Mouse (Mus musculus): ENCODE results near the gene Olfr629.
"Not testable (repeated sequence)": the region's sequence is repeated elsewhere in the genome, so short reads cannot be mapped to it uniquely, and the experiment has no call there.

Gene Olfr629

GRCm38 (mm10) chr7:103744843-103745242 lies at the start of gene Olfr629:
Olfr629 (minus strand) TSS chr7:103744943.
- DNase-seq: no peak

GRCm38 (mm10) chr7:103792669-103793388 lies 48.1 kb upstream of the Olfr629 start:
- no peak for DNase-seq

DNA sequence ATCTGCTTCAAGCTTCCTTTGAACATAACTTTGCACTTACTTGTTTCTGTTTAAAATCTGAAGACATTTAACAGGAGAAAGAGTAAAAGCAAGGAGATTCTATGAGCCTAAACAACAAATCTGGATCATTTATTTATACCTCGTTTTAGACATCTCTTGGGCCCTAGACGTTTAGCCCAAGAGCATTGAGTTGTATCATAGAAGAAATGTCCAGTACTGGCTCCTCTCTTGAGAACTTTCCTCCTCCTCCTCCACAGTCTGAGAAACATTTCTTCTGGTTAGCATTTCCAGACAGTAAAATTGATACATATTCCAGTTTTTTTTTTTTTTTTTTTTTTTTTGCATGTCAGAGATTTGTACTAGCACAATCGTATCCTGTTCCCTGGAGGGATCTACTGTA lies 47.0 kb upstream of the Olfr629 start, which contains the start of gene Olfr67:
Olfr67 (minus strand) TSS at position 101 of the 400 bp plus-strand sequence.
- no peak for DNase-seq

DNA sequence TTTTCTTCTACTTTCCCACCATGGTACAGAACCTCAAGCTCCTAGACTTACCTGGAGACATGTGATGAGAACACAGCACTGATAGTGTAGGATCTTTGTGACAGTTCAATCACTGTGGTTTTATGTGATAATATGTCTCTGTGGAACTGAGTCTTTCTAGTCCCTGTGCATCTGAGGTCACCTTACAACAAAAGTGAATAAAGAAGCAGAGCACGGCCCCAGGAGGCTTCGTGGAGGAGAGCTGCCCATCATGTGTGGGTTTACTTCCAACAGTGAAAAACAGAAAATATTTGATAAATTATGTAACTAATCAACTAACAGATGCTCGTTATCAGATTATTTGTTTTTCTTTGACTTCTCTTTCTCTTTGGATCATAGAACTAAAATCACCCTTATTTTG lies 34.9 kb upstream of the Olfr629 start, which contains the start of gene Olfr68:
Olfr68 (minus strand) TSS at position 101 of the 400 bp plus-strand sequence.
- DNase-seq: no peak

GRCm38 (mm10) chr7:103777652-103778051 lies 32.9 kb upstream of the Olfr629 start:
- not testable (repeated sequence) for DNase-seq

DNA sequence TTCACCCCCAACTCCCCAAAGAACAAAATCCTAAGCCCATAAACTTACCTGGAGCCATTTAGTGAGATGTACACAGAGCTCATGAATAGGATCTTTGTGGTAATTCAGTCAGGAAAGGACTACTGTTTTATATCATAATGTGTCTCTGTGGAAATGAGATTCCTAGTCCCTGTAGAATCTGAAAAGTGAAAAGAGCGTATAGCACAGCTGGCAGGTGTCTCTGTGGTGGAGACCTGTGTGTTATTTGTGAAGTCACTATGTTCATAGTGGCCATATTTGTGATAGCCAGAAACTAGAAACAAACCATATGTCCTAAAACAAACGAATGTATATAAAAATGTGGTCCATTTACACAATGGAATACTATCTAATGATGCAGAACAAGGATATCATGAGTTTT lies 26.8 kb upstream of the Olfr629 start, which contains the start of gene Olfr69:
Olfr69 (minus strand) TSS at position 101 of the 400 bp plus-strand sequence.
- no peak for DNase-seq

DNA sequence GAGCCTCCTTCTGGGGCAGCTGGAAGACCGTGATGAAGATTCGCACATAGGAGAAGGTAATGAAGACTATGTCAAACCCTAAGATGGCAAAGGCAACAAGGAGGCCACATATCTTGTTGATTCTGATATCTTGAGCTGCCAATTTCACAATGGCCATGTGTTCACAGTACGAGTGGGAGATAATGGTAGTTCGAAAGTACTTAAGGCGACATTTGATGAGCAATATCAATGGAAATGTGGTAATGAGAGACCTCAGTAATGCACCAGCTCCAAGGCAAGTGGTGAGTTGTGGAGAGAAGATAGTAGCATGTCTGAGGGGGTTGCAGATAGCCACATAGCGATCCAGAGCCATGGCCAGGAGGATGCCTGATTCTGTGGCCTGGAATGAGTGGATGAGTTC lies 22.9 kb upstream of the Olfr629 start:
- not testable (repeated sequence) for DNase-seq

DNA sequence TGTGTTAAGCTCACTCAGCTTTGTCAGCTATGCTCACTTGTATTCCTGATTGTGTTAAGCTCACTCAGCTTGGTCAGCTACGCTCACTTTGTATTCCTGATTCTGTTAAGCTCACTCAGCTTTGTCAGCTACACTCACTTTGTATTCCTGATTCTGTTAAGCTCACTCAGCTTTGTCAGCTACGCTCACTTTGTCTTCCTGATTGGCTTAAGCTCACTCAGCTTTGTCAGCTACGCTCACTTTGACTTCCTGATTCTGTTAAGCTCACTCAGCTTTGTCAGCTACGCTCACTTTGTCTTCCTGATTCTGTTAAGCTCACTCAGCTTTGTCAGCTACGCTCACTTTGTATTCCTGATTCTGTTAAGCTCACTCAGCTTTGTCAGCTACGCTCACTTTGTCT lies 17.5 kb upstream of the Olfr629 start:
- not testable (repeated sequence) for DNase-seq

DNA sequence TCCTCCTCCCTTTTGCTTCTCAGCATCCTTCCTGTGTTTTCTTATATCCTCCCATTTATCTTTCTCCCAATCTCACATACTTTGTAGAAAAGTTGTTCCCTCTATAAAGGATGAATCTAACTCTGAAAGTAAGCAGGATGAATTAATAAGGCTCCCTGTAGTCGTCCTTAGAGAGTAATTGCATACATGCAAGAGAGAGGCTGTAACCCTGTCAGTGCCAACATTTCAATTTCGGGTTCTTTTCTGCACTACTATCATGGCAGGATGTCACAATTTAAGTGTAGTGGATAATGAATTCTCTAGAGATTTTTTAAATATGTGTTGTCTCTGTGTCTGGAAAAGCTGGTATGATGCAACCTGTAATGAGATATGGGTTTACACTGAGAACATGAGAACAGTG lies 12.5 kb upstream of the Olfr629 start, which contains the start of gene Olfr630:
Olfr630 (minus strand) TSS at position 101 of the 400 bp plus-strand sequence.
- DNase-seq: no peak

- DNase-seq: no peak
Measured at GRCm38 (mm10) chr7:103730074-103730473, 14.7 kb downstream of the Olfr629 start, which contains the start of gene Olfr628. Olfr628 (plus strand) TSS chr7:103730374.

GRCm38 (mm10) chr7:103716398-103716797 lies 28.3 kb downstream of the Olfr629 start:
- DNase-seq: not testable (repeated sequence)

GRCm38 (mm10) chr7:103714371-103714770 lies 30.4 kb downstream of the Olfr629 start, which contains the start of gene Olfr243:
Olfr243 (plus strand) TSS chr7:103714671.
- DNase-seq: no peak

- peak; percentile 24 for DNase-seq
Measured at GRCm38 (mm10) chr7:103712024-103712423, 32.7 kb downstream of the Olfr629 start.

DNA sequence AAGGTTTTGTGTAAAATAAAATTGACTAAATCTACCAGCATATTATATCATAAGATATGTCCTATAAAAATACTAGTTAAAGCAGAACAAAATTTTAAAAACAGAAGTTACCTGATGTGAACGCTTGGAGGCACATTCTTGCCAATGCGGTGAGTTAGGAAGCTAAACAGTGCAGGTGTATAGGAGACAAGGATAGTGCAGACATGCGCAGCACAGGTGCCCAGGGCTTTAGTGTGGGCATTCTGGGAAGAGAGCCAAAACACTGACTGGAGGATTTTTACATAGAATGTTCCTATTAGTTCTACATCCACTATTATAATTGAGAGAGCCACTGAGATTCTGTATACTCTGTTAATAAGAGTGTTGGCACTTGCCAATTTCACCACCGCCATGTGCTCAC lies 45.3 kb downstream of the Olfr629 start:
- no peak for DNase-seq

All from thymus, postnatal 4 days (tissue).